8 mouse cellular contexts compared by ENCODE assay signal in genomic region chr10:80622661-80623456, GRCm38 (mm10). TPM values are rescaled to one million over a fixed set of nuclear protein-coding genes. Genes with fewer than 3 reads are reported as not detected.
DNase-seq lines count a peak whose midpoint lies in the region; ATAC-seq and TF ChIP-seq lines count a peak whose summit lies in the region.

Gene Csnk1g2, plus strand, starts transcription at chr10:80622838.

- TF ChIP-seq CTCF in lung, embryonic 14.5 days (IDR thresholded peaks at IDR 0.05; ENCODE audit: low read depth): no peak

- no peaks in the 10 kb centered on the region for H3K9me3 ChIP-seq in forebrain, embryonic 12.5 days
- H3K9me3 ChIP-seq in lung, embryonic 14.5 days (ENCODE audit: low read depth, low read length): no peaks in the 10 kb centered on the region

- H3K9ac ChIP-seq in forebrain, embryonic 12.5 days: peak within 1 kb of the TSS; percentile 95
- H3K9ac ChIP-seq in lung, embryonic 14.5 days: peak within 1 kb of the TSS; percentile 87

- no peak; the same call in 1 of the 2 replicates for ATAC-seq in forebrain, embryonic 12.5 days (ENCODE audit: low FRiP score)
- ATAC-seq in lung, embryonic 14.5 days (ENCODE audit: insufficient read depth): peak; percentile 5

- H3K4me2 ChIP-seq in forebrain, embryonic 12.5 days: peak within 1 kb of the TSS; percentile 97
- peak within 1 kb of the TSS; percentile 98 for H3K4me2 ChIP-seq in lung, embryonic 14.5 days

- peaks cover 37% of the 10 kb centered on the region for H3K4me1 ChIP-seq in forebrain, embryonic 12.5 days
- peaks cover 9% of the 10 kb centered on the region for H3K4me1 ChIP-seq in lung, embryonic 14.5 days (ENCODE audit: insufficient read depth)

- H3K36me3 ChIP-seq in forebrain, embryonic 12.5 days (replicated peaks): 0 out of 2 replicates have a peak, but pooled peaks cover 3% of the 10 kb centered on the region
- peaks cover 8% of the 10 kb centered on the region; the same call in 1 of the 2 replicates for H3K36me3 ChIP-seq in lung, embryonic 14.5 days (ENCODE audit: insufficient read depth)

- intact Hi-C loops in heart, postnatal 25 days (cut with DNase I): no loop called here

- H3K4me3 ChIP-seq in forebrain, embryonic 12.5 days (replicated peaks): peak within 1 kb of the TSS; percentile 92
- peak within 1 kb of the TSS; percentile 93 for H3K4me3 ChIP-seq in lung, embryonic 14.5 days (ENCODE audit: low read depth, low read length)

- WGBS in forebrain, embryonic 12.5 days: under 1% methylated on average over 85 of the region's 85 CpGs
- under 1% methylated on average over 85 of the region's 85 CpGs for WGBS in lung, embryonic 14.5 days

- no peaks in the 10 kb centered on the region for H3K27me3 ChIP-seq in forebrain, embryonic 12.5 days
- no peaks in the 10 kb centered on the region for H3K27me3 ChIP-seq in lung, embryonic 14.5 days (ENCODE audit: insufficient read depth, low read length)

- H3K27ac ChIP-seq in forebrain, embryonic 12.5 days: peak within 1 kb of the TSS; percentile 95
- peak within 1 kb of the TSS; percentile 93 for H3K27ac ChIP-seq in lung, embryonic 14.5 days (ENCODE audit: low read depth)

- DNase-seq in ES-CJ7 (ENCODE audit: low read depth, low spot score): peak; percentile 43
- peak; percentile 62 for DNase-seq in adrenal gland, adult 8-10 months
- DNase-seq in heart, postnatal 25 days (ENCODE audit: low spot score): peak; percentile 50
- peak in 1 of 2 experiments; percentile 53 for DNase-seq in layer of hippocampus, adult 18-20 months (ENCODE audit: low spot score in 2 of 2)
- DNase-seq in lung, embryonic 14.5 days: peak; percentile 19
- peak; percentile 43 for DNase-seq in ovary, postnatal 14 days (ENCODE audit: low spot score)
- no peak for DNase-seq in embryo, embryonic 10.5 days (ENCODE audit: low spot score)

RNA-seq across cellular contexts. Expression of gene Csnk1g2, which starts in this region (rescaled TPM):
- total RNA-seq in adrenal gland, adult 8-10 months (2022): 100 to 1,000 TPM; 157 to 173 (median 165) TPM
- polyA plus RNA-seq in forebrain, embryonic 12.5 days (2016; fragmentation: Nextera tagmentation; extraction: Ambion mirVana): 146 and 161 TPM in 2 replicates
- total RNA-seq in heart, postnatal 25 days (2021): 100 to 1,000 TPM; 116 TPM
- total RNA-seq in layer of hippocampus, adult 18-20 months (2021): 100 to 1,000 TPM; 230 to 247 TPM
- 105 and 124 TPM in 2 replicates for polyA plus RNA-seq in lung, embryonic 14.5 days (2014; fragmentation: Nextera tagmentation; extraction: Ambion mirVana)
